Mouse (Mus musculus) MEL (cell line): ENCODE measurements around the gene D8Ertd738e. TPM values are rescaled to one million over a fixed set of nuclear protein-coding genes. Genes with fewer than 3 reads are reported as not detected.

Experiments used
- DNase-seq: peaks from one replicate; pipeline ENCODE4 v3.0.0; 2011; ENCODE audit warnings: low read depth, low spot score
- H3K27ac ChIP-seq: 2 replicates; pipeline ENCODE4 v1.5.1; 2012; ENCODE audit warnings: low read depth, mild to moderate bottlenecking, control low read depth, low read length, moderate library complexity; ENCODE audit not compliant: control insufficient read depth
- H3K27me3 ChIP-seq, 2 experiments: fragments of 150-350 bp in 1 of 2; sonication (generic) in 1 of 2; 2 replicates each; pipeline ENCODE4 v1.6.1; 2012; ENCODE audit warnings: low read length in 2 of 2, mild to moderate bottlenecking in 2 of 2, improper control_type of control experiment in 1 of 2, moderate library complexity in 1 of 2; ENCODE audit not compliant: insufficient read depth in 2 of 2, control insufficient read depth in 1 of 2
- H3K36me3 ChIP-seq, 2 experiments: 2 replicates each; pipeline ENCODE4 v1.6.1; 2012 to 2014; ENCODE audit warnings: low read length in 2 of 2, improper control_type of control experiment in 1 of 2, inconsistent platforms in 1 of 2, mild to moderate bottlenecking in 1 of 2; ENCODE audit not compliant: insufficient read depth in 2 of 2, control insufficient read depth in 1 of 2
- H3K4me1 ChIP-seq, 2 experiments: fragments of 150-350 bp in 1 of 2; sonication (generic) in 1 of 2; 2 replicates each; pipeline ENCODE4 v1.6.1; 2012; ENCODE audit warnings: low read length in 2 of 2, improper control_type of control experiment in 1 of 2, mild to moderate bottlenecking in 1 of 2; ENCODE audit not compliant: insufficient read depth in 2 of 2, control insufficient read depth in 1 of 2
- H3K4me3 ChIP-seq, 2 experiments: fragments of 150-350 bp in 1 of 2; sonication (generic) in 1 of 2; 2 replicates each; pipeline ENCODE4 v1.5.1; 2012; ENCODE audit warnings: low read depth in 2 of 2, low read length in 2 of 2, mild to moderate bottlenecking in 2 of 2, moderate library complexity in 2 of 2, control low read depth in 1 of 2, improper control_type of control experiment in 1 of 2; ENCODE audit not compliant: control insufficient read depth in 1 of 2, insufficient read depth in 1 of 2
- H3K79me2 ChIP-seq: 2 replicates; pipeline ENCODE4 v1.6.1; 2012; ENCODE audit warnings: mild to moderate bottlenecking, low read length, moderate library complexity; ENCODE audit not compliant: control insufficient read depth, poor library complexity, insufficient read depth
- H3K9ac ChIP-seq: 2 replicates; pipeline ENCODE4 v1.6.1; 2012; ENCODE audit warnings: low read depth, mild to moderate bottlenecking, control low read depth, low read length, moderate library complexity; ENCODE audit not compliant: control insufficient read depth, poor library complexity, severe bottlenecking
- H3K9me3 ChIP-seq: fragments of 150-350 bp; sonication (generic); replicated peaks from 2 replicates; pipeline ENCODE4 v1.6.1; 2012; ENCODE audit warnings: mild to moderate bottlenecking, low read length, improper control_type of control experiment, moderate library complexity; ENCODE audit not compliant: insufficient read depth
- CHD1 ChIP-seq: IDR thresholded peaks from 2 replicates; pipeline ENCODE4 v1.6.1; 2012; ENCODE audit warnings: low read depth, mild to moderate bottlenecking, inconsistent platforms, low read length, improper control_type of control experiment
- CHD2 ChIP-seq: IDR thresholded peaks from 2 replicates; pipeline ENCODE4 v1.6.1; 2011; ENCODE audit warnings: low read length, improper control_type of control experiment
- ELF1 ChIP-seq: IDR thresholded peaks from 2 replicates; pipeline ENCODE4 v1.6.1; 2014; ENCODE audit warnings: low read depth, mild to moderate bottlenecking, inconsistent platforms, low read length, improper control_type of control experiment, moderate library complexity
- KAT2A ChIP-seq: conservative IDR thresholded peaks from 2 replicates; pipeline ENCODE4 v1.6.1; 2012; ENCODE audit warnings: low read depth, low read length, improper control_type of control experiment, inconsistent platforms
- MAZ ChIP-seq: IDR thresholded peaks from 2 replicates; pipeline ENCODE4 v1.6.1; 2012; ENCODE audit warnings: low read depth, mild to moderate bottlenecking, inconsistent platforms, low read length, improper control_type of control experiment
- MXI1 ChIP-seq: IDR thresholded peaks from 2 replicates; pipeline ENCODE4 v1.6.1; 2011; ENCODE audit warnings: mild to moderate bottlenecking, low read depth, low read length, improper control_type of control experiment
- MYB ChIP-seq: IDR thresholded peaks from 2 replicates; pipeline ENCODE4 v1.6.1; 2011; ENCODE audit warnings: mild to moderate bottlenecking, low read depth, low read length, improper control_type of control experiment
- MYC ChIP-seq: IDR thresholded peaks from 2 replicates; pipeline ENCODE4 v1.6.1; 2011; ENCODE audit warnings: low read depth, mild to moderate bottlenecking, low read length, improper control_type of control experiment, moderate library complexity
- SIN3A ChIP-seq: IDR thresholded peaks from 2 replicates; pipeline ENCODE4 v1.6.1; 2012; ENCODE audit warnings: low read length, improper control_type of control experiment, inconsistent platforms
- USF1 ChIP-seq: IDR thresholded peaks from 2 replicates; pipeline ENCODE4 v1.6.1; 2014; ENCODE audit warnings: low read depth, mild to moderate bottlenecking, inconsistent platforms, low read length, improper control_type of control experiment, moderate library complexity
- USF2 ChIP-seq, 2 experiments: IDR thresholded peaks; 2 replicates each; pipeline ENCODE4 v1.6.1; 2011 to 2012; ENCODE audit warnings: improper control_type of control experiment in 2 of 2, low read length in 2 of 2, borderline replicate concordance in 1 of 2, inconsistent platforms in 1 of 2, low read depth in 1 of 2, mild to moderate bottlenecking in 1 of 2; ENCODE audit not compliant: insufficient read depth in 1 of 2
- ZMIZ1 ChIP-seq: IDR thresholded peaks from 2 replicates; pipeline ENCODE4 v1.6.1; 2012; ENCODE audit warnings: low read depth, mild to moderate bottlenecking, inconsistent platforms, low read length, improper control_type of control experiment, moderate library complexity
- polyA plus RNA-seq, 2 experiments: library from polyadenylated mRNA; stranded (reverse) in 1 of 2; unstranded in 1 of 2; fragments of >175 nt in 1 of 2; fragments of >200 nt in 1 of 2; gene quantifications; 2 replicates each; pipeline versions ENCODE4 v1.2.1 to v1.2.4; 2012; ENCODE audit warnings: low replicate concordance in 2 of 2, low read depth in 1 of 2; ENCODE audit not compliant: insufficient read length in 2 of 2, insufficient read depth in 1 of 2, missing spikeins in 1 of 2
- total RNA-seq: library from RNA; depleted of rRNA; stranded (reverse); fragments of 300-350 nt; gene quantifications from 2 replicates; pipeline ENCODE4 v1.2.3, GENCODE M21; 2012

The D8Ertd738e gene
- total and polyA plus RNA-seq, 3 experiments, result 149 to 164 TPM; not detected in 1

DNA sequence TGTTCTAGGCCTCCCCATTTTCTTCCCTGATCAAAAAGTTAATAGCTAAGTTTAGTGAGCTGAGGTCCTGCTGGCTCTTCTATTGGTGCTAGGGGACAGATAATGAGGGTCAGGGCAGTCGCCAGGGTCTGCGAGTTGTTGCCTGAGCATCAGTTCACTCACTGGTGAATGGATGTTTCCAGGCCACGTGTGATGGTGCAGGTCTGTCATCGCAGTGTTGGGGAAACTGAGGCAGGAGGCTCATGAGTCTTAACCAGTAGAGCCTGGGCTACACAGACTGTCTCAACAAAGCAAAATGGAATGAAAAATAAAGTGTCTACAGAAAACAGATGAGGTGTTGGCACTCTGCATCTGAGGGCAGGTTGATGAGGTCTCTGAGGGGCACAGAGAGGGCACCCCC, 50.6 kb downstream of the D8Ertd738e start:
- DNase-seq, result no peak
- Histone ChIP-seq H3K4me3 (peak overlapping the region in 1 of 2 experiments; percentile 68; a peak in 2 of 4 replicates), H3K79me2 (peaks cover 4% of the 10 kb centered on the region; the same call in 1 of the 2 replicates), H3K4me1 (peaks cover 0 to 30% of the 10 kb centered on the region in 2 experiments), H3K9ac (peak overlapping the region; percentile 55), H3K27me3 (no peaks in the 10 kb centered on the region), H3K9me3 (no peaks in the 10 kb centered on the region), H3K36me3 (peaks cover 0 to 7% of the 10 kb centered on the region in 2 experiments; a peak in 1 of 4 replicates), H3K27ac (peak overlapping the region; percentile 45; the same call in 1 of the 2 replicates)
- TF ChIP-seq MXI1 (peak; percentile 7; the same call in 1 of the 2 replicates), CHD2 (no peak), MYC (no peak), MYB (no peak), MAZ (peak; percentile 23; the same call in 1 of the 2 replicates)

DNA sequence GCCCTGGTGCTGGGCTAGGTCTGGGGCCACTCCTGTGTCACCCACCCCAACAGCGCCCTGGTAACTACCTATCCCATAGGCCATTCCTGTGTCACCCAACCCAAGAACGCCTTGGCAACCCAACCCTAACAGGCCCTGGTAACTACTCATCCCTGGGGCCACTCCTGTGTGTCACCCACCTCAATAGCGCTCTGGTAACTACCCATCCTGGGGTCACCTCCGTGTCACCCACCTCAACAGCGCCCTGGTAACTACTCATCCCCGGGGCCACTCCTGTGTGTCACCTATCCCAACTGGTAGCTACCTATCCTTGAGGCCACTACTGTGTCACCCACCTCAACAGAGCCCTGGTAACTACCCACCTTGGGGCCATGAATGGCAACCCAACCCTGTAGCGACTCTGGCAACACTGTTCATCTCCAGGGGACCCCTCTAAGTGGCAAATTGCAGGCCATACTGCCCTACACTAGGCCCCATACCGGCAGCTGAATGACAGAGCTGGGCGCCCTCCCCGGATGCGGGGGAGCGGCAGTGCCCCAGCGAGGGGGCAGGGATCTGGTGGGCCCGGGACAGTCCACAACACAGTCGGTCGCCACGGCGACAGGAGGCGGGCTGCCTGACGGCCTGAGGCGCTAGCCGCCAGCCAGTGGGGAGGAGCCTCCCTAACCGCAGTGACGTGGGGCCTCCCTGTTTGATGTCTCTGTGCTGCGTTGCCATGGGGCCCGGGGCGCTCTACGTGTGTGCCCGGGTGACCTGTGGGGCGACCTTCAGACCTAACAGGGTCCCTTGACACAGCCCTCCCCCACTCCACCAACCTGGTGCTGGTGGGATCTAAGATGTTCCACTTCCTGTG, 51.4 kb downstream of the D8Ertd738e start:
- H3K4me3 ChIP-seq, result peak overlapping the region; percentile 58 to 68
- H3K27ac ChIP-seq, result peak overlapping the region; percentile 45
- TF ChIP-seq SIN3A, result peak; percentile 50; the same call in 1 of the 2 replicates
- TF ChIP-seq ZMIZ1, result no peak
- TF ChIP-seq MAZ, result no peak; the same call in 1 of the 2 replicates
- no peak for TF ChIP-seq CHD2
- TF ChIP-seq USF1, result no peak
- no peak for TF ChIP-seq CHD1
- TF ChIP-seq ELF1, result 0 out of 2 replicates have a peak, but pooled peaks have one; percentile 33
- peak; percentile 60; the same call in 1 of the 2 replicates for TF ChIP-seq MXI1
- TF ChIP-seq USF2 (IDR thresholded peaks at IDR 0.05; ENCODE audit: borderline replicate concordance in 1 of 2, insufficient read depth in 1 of 2, low read depth in 1 of 2, low read length in 2 of 2), result no peak
- no peak for TF ChIP-seq KAT2A
- no peaks in the 10 kb centered on the region for H3K27me3 ChIP-seq
- peaks cover 0 to 6% of the 10 kb centered on the region in 2 experiments; a peak in 1 of 4 replicates for H3K36me3 ChIP-seq
- H3K4me1 ChIP-seq, result peaks cover 1 to 28% of the 10 kb centered on the region in 2 experiments
- DNase-seq, result peak; percentile 93
- peak overlapping the region; percentile 65 for H3K9ac ChIP-seq
- no peaks in the 10 kb centered on the region for H3K9me3 ChIP-seq
- H3K79me2 ChIP-seq, result peaks cover 3% of the 10 kb centered on the region; the same call in 1 of the 2 replicates
